Mouse (Mus musculus): ENCODE measurements around the gene Pagr1b. TPM values are rescaled to one million over a fixed set of nuclear protein-coding genes. Genes with fewer than 3 reads are reported as not detected.

The Pagr1b gene
- total and polyA plus RNA-seq, 2 experiments = 0.49 to 0.74 TPM

- DNase-seq (ENCODE audit: extremely low read depth, low read depth, low spot score) = peak; percentile 87
- H3K4me1 ChIP-seq (ENCODE audit: control insufficient read depth, insufficient read depth, low read length) = peaks cover 4% of the 10 kb centered on the region
- H3K4me3 ChIP-seq (ENCODE audit: insufficient read depth, low read depth, low read length) = peak within 1 kb of the TSS; percentile 86
- H3K9ac ChIP-seq (ENCODE audit: low read depth, low read length) = peak within 1 kb of the TSS; percentile 93
- peak within 1 kb of the TSS; percentile 92 for H3K27ac ChIP-seq (replicated peaks; ENCODE audit: insufficient read depth, low read depth, low read length)
- peaks cover 2% of the 10 kb centered on the region; the same call in 1 of the 2 replicates for H3K36me3 ChIP-seq (ENCODE audit: control insufficient read depth, insufficient read depth, low read length)
- H3K27me3 ChIP-seq (ENCODE audit: control insufficient read depth, insufficient read depth, low read length) = no peaks in the 10 kb centered on the region
- WGBS = under 1% methylated on average over 55 of the region's 55 CpGs
- peaks cover 7% of the 10 kb centered on the region; the same call in 1 of the 2 replicates for H3K79me2 ChIP-seq (ENCODE audit: control insufficient read depth, insufficient read depth, low read length)
- TF ChIP-seq POLR2A (IDR thresholded peaks at IDR 0.05; ENCODE audit: extremely low read depth, insufficient read depth, low read length) (no peak), CTCF (IDR thresholded peaks at IDR 0.05; ENCODE audit: low read depth, low read length) (peak; percentile 96)
Observed at GRCm38 (mm10) chr7:126975950-126976866, 40.1 kb downstream of the Pagr1b start, which contains the start of gene Cdiptos. Cdiptos (minus strand) TSS chr7:126976098.

GRCm38 (mm10) chr7:126975893-126975949 is 40.6 kb downstream of the Pagr1b start, which contains the start of gene Cdipt:
Cdipt (plus strand) TSS chr7:126975914.
- H3K79me2 ChIP-seq (ENCODE audit: control insufficient read depth, insufficient read depth, low read length) = peaks cover 7% of the 10 kb centered on the region; the same call in 1 of the 2 replicates
- peak within 1 kb of the TSS; percentile 86 for H3K4me3 ChIP-seq (ENCODE audit: insufficient read depth, low read depth, low read length)
- peak within 1 kb of the TSS; percentile 93 for H3K9ac ChIP-seq (ENCODE audit: low read depth, low read length)
- no peak for DNase-seq (ENCODE audit: extremely low read depth, low read depth, low spot score)
- H3K27ac ChIP-seq (replicated peaks; ENCODE audit: insufficient read depth, low read depth, low read length) = peak within 1 kb of the TSS; percentile 92
- TF ChIP-seq CTCF (IDR thresholded peaks at IDR 0.05; ENCODE audit: low read depth, low read length) = no peak
- no peak for TF ChIP-seq POLR2A (IDR thresholded peaks at IDR 0.05; ENCODE audit: extremely low read depth, insufficient read depth, low read length)
- H3K4me1 ChIP-seq (ENCODE audit: control insufficient read depth, insufficient read depth, low read length) = peaks cover 4% of the 10 kb centered on the region
- 4% methylated on average over 1 of the region's 1 CpGs for WGBS
- peaks cover 2% of the 10 kb centered on the region; the same call in 1 of the 2 replicates for H3K36me3 ChIP-seq (ENCODE audit: control insufficient read depth, insufficient read depth, low read length)
- H3K27me3 ChIP-seq (ENCODE audit: control insufficient read depth, insufficient read depth, low read length) = no peaks in the 10 kb centered on the region

- Histone ChIP-seq H3K36me3 (ENCODE audit: control insufficient read depth, insufficient read depth, low read length) (peaks cover 2% of the 10 kb centered on the region; the same call in 1 of the 2 replicates), H3K27me3 (ENCODE audit: control insufficient read depth, insufficient read depth, low read length) (no peaks in the 10 kb centered on the region), H3K4me3 (ENCODE audit: insufficient read depth, low read depth, low read length) (peak overlapping the region; percentile 86; the same call in 1 of the 2 replicates), H3K9ac (ENCODE audit: low read depth, low read length) (no peak overlapping the region; the same call in 1 of the 2 replicates), H3K4me1 (ENCODE audit: control insufficient read depth, insufficient read depth, low read length) (peaks cover 4% of the 10 kb centered on the region), H3K27ac (replicated peaks; ENCODE audit: insufficient read depth, low read depth, low read length) (peak overlapping the region; percentile 41), H3K79me2 (ENCODE audit: control insufficient read depth, insufficient read depth, low read length) (peaks cover 7% of the 10 kb centered on the region; the same call in 1 of the 2 replicates)
- WGBS = 14% methylated on average over 8 of the region's 8 CpGs
- peak; percentile 12 for DNase-seq (ENCODE audit: extremely low read depth, low read depth, low spot score)
- TF ChIP-seq POLR2A (IDR thresholded peaks at IDR 0.05; ENCODE audit: extremely low read depth, insufficient read depth, low read length) = no peak
Observed at GRCm38 (mm10) chr7:126975493-126975892, 40.8 kb downstream of the Pagr1b start.

GRCm38 (mm10) chr7:126967361-126967760 is 48.9 kb downstream of the Pagr1b start:
- no peak overlapping the region for H3K4me3 ChIP-seq (ENCODE audit: insufficient read depth, low read depth, low read length)
- no peaks in the 10 kb centered on the region for H3K4me1 ChIP-seq (ENCODE audit: control insufficient read depth, insufficient read depth, low read length)
- TF ChIP-seq POLR2A (IDR thresholded peaks at IDR 0.05; ENCODE audit: extremely low read depth, insufficient read depth, low read length) (no peak), CTCF (IDR thresholded peaks at IDR 0.05; ENCODE audit: low read depth, low read length) (no peak)
- WGBS = 87% methylated on average over 6 of the region's 6 CpGs
- H3K27me3 ChIP-seq (ENCODE audit: control insufficient read depth, insufficient read depth, low read length) = no peaks in the 10 kb centered on the region
- H3K27ac ChIP-seq (replicated peaks; ENCODE audit: insufficient read depth, low read depth, low read length) = no peak overlapping the region
- no peak overlapping the region for H3K9ac ChIP-seq (ENCODE audit: low read depth, low read length)
- H3K36me3 ChIP-seq (ENCODE audit: control insufficient read depth, insufficient read depth, low read length) = no peaks in the 10 kb centered on the region
- H3K79me2 ChIP-seq (ENCODE audit: control insufficient read depth, insufficient read depth, low read length) = no peaks in the 10 kb centered on the region
- DNase-seq (ENCODE audit: extremely low read depth, low read depth, low spot score) = no peak

GRCm38 (mm10) chr7:126965568-126965967 is 50.7 kb downstream of the Pagr1b start:
- TF ChIP-seq POLR2A (IDR thresholded peaks at IDR 0.05; ENCODE audit: extremely low read depth, insufficient read depth, low read length) (no peak), CTCF (IDR thresholded peaks at IDR 0.05; ENCODE audit: low read depth, low read length) (no peak)
- Histone ChIP-seq H3K4me1 (ENCODE audit: control insufficient read depth, insufficient read depth, low read length) (no peaks in the 10 kb centered on the region), H3K27me3 (ENCODE audit: control insufficient read depth, insufficient read depth, low read length) (no peaks in the 10 kb centered on the region), H3K27ac (replicated peaks; ENCODE audit: insufficient read depth, low read depth, low read length) (no peak overlapping the region), H3K36me3 (ENCODE audit: control insufficient read depth, insufficient read depth, low read length) (no peaks in the 10 kb centered on the region), H3K4me3 (ENCODE audit: insufficient read depth, low read depth, low read length) (no peak overlapping the region), H3K79me2 (ENCODE audit: control insufficient read depth, insufficient read depth, low read length) (no peaks in the 10 kb centered on the region), H3K9ac (ENCODE audit: low read depth, low read length) (no peak overlapping the region)
- no peak for DNase-seq (ENCODE audit: extremely low read depth, low read depth, low spot score)
- 41% methylated on average over 3 of the region's 3 CpGs for WGBS

Measured in liver, adult 2 months (tissue).